Mouse (Mus musculus): ENCODE data around the gene Hipk1. TPM values are rescaled to one million over a fixed set of nuclear protein-coding genes. Genes with fewer than 3 reads are reported as not detected.

Hipk1 gene
- polyA plus RNA-seq, 1 experiment from 2014 or later = 9.5 TPM

- H3K27ac ChIP-seq = peak overlapping the region; percentile 87
- peaks cover 63% of the 10 kb centered on the region for H3K4me1 ChIP-seq
- H3K27me3 ChIP-seq (ENCODE audit: insufficient read depth, poor library complexity, severe bottlenecking) = no peaks in the 10 kb centered on the region
- 60% methylated on average over 28 of the region's 28 CpGs for WGBS
- DNase-seq (ENCODE audit: low spot score) = no peak
- no peaks in the 10 kb centered on the region; the same call in 1 of the 2 replicates for H3K36me3 ChIP-seq
- no peaks in the 10 kb centered on the region for H3K9me3 ChIP-seq
- peak overlapping the region; percentile 53 for H3K4me3 ChIP-seq
These were observed 55.4 kb downstream of the Hipk1 start for GRCm38 (mm10) chr3:103735776-103736600.

DNA sequence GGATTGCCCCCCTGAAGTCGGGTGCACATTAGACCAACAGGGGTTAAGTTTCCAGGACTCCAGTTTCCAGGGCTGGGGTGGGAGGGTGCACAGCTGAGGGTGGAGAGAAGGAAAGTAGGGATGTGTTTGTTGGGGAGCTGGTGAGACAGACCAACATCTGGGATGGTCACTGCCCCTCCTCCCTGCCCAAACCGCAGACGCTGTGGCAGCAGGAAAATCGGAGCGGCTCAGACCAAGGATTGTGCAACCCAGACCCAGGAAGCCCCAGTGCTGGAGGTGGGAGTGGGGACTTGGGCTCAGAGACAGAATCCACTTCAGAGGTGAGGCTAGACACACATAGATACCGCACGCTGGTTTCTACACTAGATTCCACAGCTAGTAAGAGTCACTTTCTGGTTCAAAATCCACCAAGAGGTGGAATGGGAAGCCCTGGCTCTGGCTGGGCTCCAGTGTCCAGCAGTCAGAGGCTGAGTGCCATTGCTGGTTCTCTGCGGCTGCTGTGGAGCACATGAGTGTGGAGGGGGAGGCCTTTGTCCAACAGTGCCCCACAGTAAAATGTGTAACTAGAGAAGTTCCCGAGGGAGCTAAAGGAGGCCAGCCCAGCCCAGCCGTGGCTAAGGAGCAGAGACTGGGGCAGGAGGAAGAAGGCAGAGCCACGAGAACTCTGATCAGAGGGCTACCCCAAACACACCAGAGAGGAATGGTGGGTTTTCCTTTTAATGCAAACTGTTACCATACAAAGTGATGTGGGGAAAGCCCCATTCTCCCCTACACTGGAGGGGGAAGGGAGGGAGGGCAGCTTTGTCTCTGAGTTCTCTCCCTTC is 56.5 kb downstream of the Hipk1 start:
- Histone ChIP-seq H3K27me3 (ENCODE audit: insufficient read depth, poor library complexity, severe bottlenecking) (no peaks in the 10 kb centered on the region), H3K36me3 (no peaks in the 10 kb centered on the region; the same call in 1 of the 2 replicates), H3K27ac (peak overlapping the region; percentile 87), H3K9me3 (no peaks in the 10 kb centered on the region), H3K4me3 (peak overlapping the region; percentile 53), H3K4me1 (peaks cover 66% of the 10 kb centered on the region)
- WGBS = 15% methylated on average over 11 of the region's 11 CpGs
- no peak for DNase-seq (ENCODE audit: low spot score)

GRCm38 (mm10) chr3:103733799-103734695 is 57.3 kb downstream of the Hipk1 start:
- 45% methylated on average over 19 of the region's 19 CpGs for WGBS
- H3K27me3 ChIP-seq (ENCODE audit: insufficient read depth, poor library complexity, severe bottlenecking) = no peaks in the 10 kb centered on the region
- H3K4me1 ChIP-seq = peaks cover 67% of the 10 kb centered on the region
- H3K27ac ChIP-seq = peak overlapping the region; percentile 87
- no peaks in the 10 kb centered on the region; the same call in 1 of the 2 replicates for H3K36me3 ChIP-seq
- H3K4me3 ChIP-seq = peak overlapping the region; percentile 53; the same call in 1 of the 2 replicates
- no peaks in the 10 kb centered on the region for H3K9me3 ChIP-seq
- DNase-seq (ENCODE audit: low spot score) = no peak

DNA sequence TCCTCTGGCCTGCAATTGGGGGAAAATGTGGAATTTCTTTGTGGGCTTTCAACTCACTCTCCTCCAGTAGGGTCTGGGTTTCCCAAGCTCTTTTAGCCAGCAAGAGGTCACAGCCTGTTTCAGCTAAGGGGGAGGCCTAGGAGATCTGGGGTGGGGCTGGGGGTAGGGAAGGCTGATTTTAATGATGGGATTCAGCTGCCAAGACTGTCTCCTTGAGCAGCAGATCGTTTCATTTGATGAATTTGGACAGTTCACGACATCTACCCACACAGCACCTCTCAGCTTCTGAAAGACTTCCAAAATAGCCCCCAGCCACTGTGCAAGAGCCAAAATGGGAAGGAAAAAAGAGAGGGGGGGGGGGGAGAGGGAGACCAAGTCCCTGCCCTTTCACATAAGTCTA is 58.2 kb downstream of the Hipk1 start:
- DNase-seq (ENCODE audit: low spot score) = no peak
- Histone ChIP-seq H3K4me3 (no peak overlapping the region), H3K27me3 (ENCODE audit: insufficient read depth, poor library complexity, severe bottlenecking) (no peaks in the 10 kb centered on the region), H3K9me3 (no peaks in the 10 kb centered on the region), H3K36me3 (no peaks in the 10 kb centered on the region; the same call in 1 of the 2 replicates), H3K27ac (no peak overlapping the region), H3K4me1 (peaks cover 62% of the 10 kb centered on the region)
- 42% methylated on average over 2 of the region's 2 CpGs for WGBS

- WGBS = 85% methylated on average over 3 of the region's 3 CpGs
- H3K36me3 ChIP-seq = no peaks in the 10 kb centered on the region; the same call in 1 of the 2 replicates
These were observed 59.2 kb downstream of the Hipk1 start for GRCm38 (mm10) chr3:103732116-103732515.

DNA sequence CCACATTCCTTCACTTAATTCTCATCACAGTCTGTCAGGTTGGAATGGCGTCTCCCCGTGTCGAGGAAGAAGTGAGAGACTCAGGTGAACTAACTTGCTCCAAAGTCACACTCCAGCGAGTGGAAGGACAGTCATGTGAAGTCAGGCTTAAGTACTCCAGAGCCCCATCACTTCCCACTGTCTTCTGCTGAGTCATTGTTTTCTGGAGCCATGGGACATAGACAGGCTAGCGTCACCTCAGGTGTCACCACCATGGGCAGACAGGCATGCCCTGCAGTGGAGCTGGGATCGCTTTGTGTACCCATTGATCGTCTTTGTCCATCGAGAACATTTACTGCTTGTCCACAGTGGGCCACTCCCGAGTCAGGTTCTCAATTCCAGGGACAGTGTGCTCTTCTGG is 61.5 kb downstream of the Hipk1 start:
- H3K9me3 ChIP-seq = no peaks in the 10 kb centered on the region
- H3K27me3 ChIP-seq (ENCODE audit: insufficient read depth, poor library complexity, severe bottlenecking) = no peaks in the 10 kb centered on the region
- 84% methylated on average over 9 of the region's 9 CpGs for WGBS
- DNase-seq (ENCODE audit: low spot score) = no peak
- H3K27ac ChIP-seq = no peak overlapping the region
- H3K36me3 ChIP-seq = no peaks in the 10 kb centered on the region; the same call in 1 of the 2 replicates
- no peak overlapping the region for H3K4me3 ChIP-seq
- H3K4me1 ChIP-seq = peaks cover 34% of the 10 kb centered on the region

More at GRCm38 (mm10) chr3:103732116-103732515, 59.2 kb downstream of the Hipk1 start:
- Histone ChIP-seq H3K27me3 (ENCODE audit: insufficient read depth, poor library complexity, severe bottlenecking) (no peaks in the 10 kb centered on the region), H3K27ac (no peak overlapping the region), H3K4me1 (peaks cover 57% of the 10 kb centered on the region), H3K4me3 (no peak overlapping the region), H3K9me3 (no peaks in the 10 kb centered on the region)
- DNase-seq (ENCODE audit: low spot score) = no peak

DNA sequence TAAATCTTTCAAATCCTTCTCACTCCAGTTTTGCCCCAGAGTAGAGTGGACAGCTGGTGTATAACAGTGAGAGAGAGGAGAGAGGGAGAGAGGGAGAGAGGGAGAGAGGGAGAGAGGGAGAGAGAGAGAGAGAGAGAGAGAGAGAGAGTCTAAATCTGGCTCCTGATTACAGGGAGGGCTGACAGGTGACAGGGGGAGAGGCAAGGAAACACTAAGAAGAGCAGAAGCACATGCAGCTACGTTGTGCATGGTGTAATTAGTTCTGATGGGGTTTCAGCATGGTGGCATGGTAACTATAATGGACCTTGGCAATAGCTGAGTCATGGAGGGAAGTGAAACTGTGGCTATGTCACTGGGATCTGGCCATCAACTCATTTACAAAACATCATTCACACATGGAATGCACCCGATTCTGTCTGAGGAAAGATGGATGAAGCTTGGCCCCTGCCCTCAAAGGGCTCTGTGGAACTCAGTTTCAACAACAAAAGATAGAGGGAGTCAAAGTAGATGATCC is 63.5 kb downstream of the Hipk1 start:
- Histone ChIP-seq H3K27me3 (ENCODE audit: insufficient read depth, poor library complexity, severe bottlenecking) (no peaks in the 10 kb centered on the region), H3K9me3 (no peaks in the 10 kb centered on the region)
- WGBS = 35% methylated on average over 2 of the region's 2 CpGs

GRCm38 (mm10) chr3:103726642-103727041 is 64.7 kb downstream of the Hipk1 start:
- 58% methylated on average over 3 of the region's 3 CpGs for WGBS
- H3K4me1 ChIP-seq = peaks cover 12% of the 10 kb centered on the region
- no peaks in the 10 kb centered on the region for H3K36me3 ChIP-seq
- no peak overlapping the region for H3K4me3 ChIP-seq
- no peaks in the 10 kb centered on the region for H3K9me3 ChIP-seq
- no peaks in the 10 kb centered on the region for H3K27me3 ChIP-seq (ENCODE audit: insufficient read depth, poor library complexity, severe bottlenecking)
- no peak overlapping the region for H3K27ac ChIP-seq
- no peak for DNase-seq (ENCODE audit: low spot score)

More for the DNA sequence above, 63.5 kb downstream of the Hipk1 start:
- Histone ChIP-seq H3K36me3 (no peaks in the 10 kb centered on the region; the same call in 1 of the 2 replicates), H3K4me3 (no peak overlapping the region), H3K27ac (no peak overlapping the region), H3K4me1 (peaks cover 14% of the 10 kb centered on the region)
- no peak for DNase-seq (ENCODE audit: low spot score)

DNA sequence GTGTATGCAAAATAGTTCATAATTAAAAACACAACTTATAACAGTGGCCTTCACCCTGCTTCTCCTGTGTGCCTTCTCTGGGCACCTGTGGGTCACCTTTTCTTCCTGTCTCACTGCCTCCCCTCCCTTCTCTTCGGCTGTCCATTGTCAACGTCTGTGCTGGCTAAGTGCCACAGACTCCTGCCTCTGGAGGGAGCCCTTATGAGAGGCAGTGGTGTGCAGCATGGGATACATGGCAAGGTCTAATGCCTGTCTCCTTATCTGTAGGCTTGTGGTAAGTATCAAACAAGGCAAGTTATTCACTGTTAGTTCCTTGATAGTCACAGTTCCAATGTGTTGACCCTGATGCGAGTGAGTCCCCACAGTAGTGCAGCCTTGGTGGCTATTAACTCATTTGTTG is 67.2 kb downstream of the Hipk1 start:
- DNase-seq (ENCODE audit: low spot score) = no peak
- no peaks in the 10 kb centered on the region for H3K9me3 ChIP-seq

GRCm38 (mm10) chr3:103718728-103719127 is 72.6 kb downstream of the Hipk1 start:
- H3K36me3 ChIP-seq = no peaks in the 10 kb centered on the region
- H3K4me3 ChIP-seq = no peak overlapping the region
- 81% methylated on average over 4 of the region's 4 CpGs for WGBS
- peaks cover 14% of the 10 kb centered on the region; the same call in 1 of the 2 replicates for H3K4me1 ChIP-seq
- no peaks in the 10 kb centered on the region for H3K27me3 ChIP-seq (ENCODE audit: insufficient read depth, poor library complexity, severe bottlenecking)
- H3K9me3 ChIP-seq = no peaks in the 10 kb centered on the region
- H3K27ac ChIP-seq = no peak overlapping the region
- DNase-seq (ENCODE audit: low spot score) = no peak

More for the DNA sequence above, 67.2 kb downstream of the Hipk1 start:
- peaks cover 5% of the 10 kb centered on the region; the same call in 1 of the 2 replicates for H3K4me1 ChIP-seq
- 51% methylated on average over 3 of the region's 3 CpGs for WGBS
- H3K36me3 ChIP-seq = no peaks in the 10 kb centered on the region
- no peak overlapping the region for H3K4me3 ChIP-seq
- H3K27me3 ChIP-seq (ENCODE audit: insufficient read depth, poor library complexity, severe bottlenecking) = no peaks in the 10 kb centered on the region
- no peak overlapping the region for H3K27ac ChIP-seq

- no peak for DNase-seq (ENCODE audit: low spot score)
These were observed 74.3 kb downstream of the Hipk1 start for GRCm38 (mm10) chr3:103716774-103717760.

More at GRCm38 (mm10) chr3:103716774-103717760, 74.3 kb downstream of the Hipk1 start:
- Histone ChIP-seq H3K9me3 (no peaks in the 10 kb centered on the region), H3K27ac (no peak overlapping the region), H3K4me1 (peaks cover 14% of the 10 kb centered on the region; the same call in 1 of the 2 replicates), H3K27me3 (ENCODE audit: insufficient read depth, poor library complexity, severe bottlenecking) (no peaks in the 10 kb centered on the region), H3K36me3 (no peaks in the 10 kb centered on the region), H3K4me3 (no peak overlapping the region)
- 56% methylated on average over 15 of the region's 15 CpGs for WGBS
